In the genomic region with DNA sequence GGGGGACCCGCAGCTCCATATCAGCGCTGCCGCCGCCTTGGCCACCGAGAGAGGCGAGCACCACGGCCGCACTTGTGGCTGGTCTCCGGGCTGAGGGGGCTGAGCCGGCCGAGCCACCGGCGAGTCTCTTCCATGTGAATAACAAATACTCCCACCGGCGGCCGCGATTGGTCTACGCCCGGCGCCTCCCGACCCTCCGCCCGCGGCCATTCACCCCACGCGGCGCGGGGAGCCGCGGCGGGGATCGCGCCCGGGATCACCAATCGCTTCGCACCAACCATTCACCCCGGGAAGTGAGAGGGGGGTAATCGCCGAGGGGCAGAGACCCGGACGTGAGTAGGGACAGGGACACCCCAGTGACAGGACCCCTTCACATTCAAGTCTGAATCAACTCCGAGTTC, we compare ENCODE assay signal across 8 mouse cellular contexts. TPM values are rescaled to one million over a fixed set of nuclear protein-coding genes. Genes with fewer than 3 reads are reported as not detected.
DNase-seq lines count a peak whose midpoint lies in the region; ATAC-seq lines count a peak whose summit lies in the region.

Gene Grm8 (minus strand): TSS at position 178 of the 401 bp plus-strand sequence.

- H3K27me3 ChIP-seq in kidney, embryonic 14.5 days (ENCODE audit: control insufficient read depth, insufficient read depth, low read length), result peaks cover 42% of the 10 kb centered on the region
- peaks cover 17% of the 10 kb centered on the region for H3K27me3 ChIP-seq in forebrain, embryonic 11.5 days (ENCODE audit: control insufficient read depth, insufficient read depth, low read length)
- H3K27me3 ChIP-seq in hindbrain, embryonic 15.5 days, result 0 out of 2 replicates have a peak, but pooled peaks cover 4% of the 10 kb centered on the region
- H3K27me3 ChIP-seq in liver, embryonic 12.5 days (replicated peaks), result peaks cover 74% of the 10 kb centered on the region

- under 1% methylated on average over 42 of the region's 42 CpGs for WGBS in kidney, embryonic 14.5 days
- WGBS in forebrain, embryonic 11.5 days, result under 1% methylated on average over 42 of the region's 42 CpGs
- WGBS in hindbrain, embryonic 15.5 days, result under 1% methylated on average over 42 of the region's 42 CpGs
- 2% methylated on average over 42 of the region's 42 CpGs for WGBS in liver, embryonic 12.5 days (ENCODE audit: insufficient replicate concordance)

- peak; percentile 56 for ATAC-seq in kidney, embryonic 14.5 days (ENCODE audit: low FRiP score, low TSS enrichment)
- peak; percentile 69 for ATAC-seq in forebrain, embryonic 11.5 days (replicated peaks; ENCODE audit: low FRiP score)
- peak; percentile 61 for ATAC-seq in hindbrain, embryonic 15.5 days (ENCODE audit: low FRiP score, low read depth)
- no peak for ATAC-seq in liver, embryonic 12.5 days

- no peak for DNase-seq in kidney, adult 8-10 months
- DNase-seq in ZHBTc4 (ENCODE audit: low read depth, low spot score), result peak; percentile 61
- peak; percentile 78 for DNase-seq in forebrain, embryonic 11.5 days (ENCODE audit: low spot score)
- DNase-seq in retina, embryonic 14.5 days (ENCODE audit: low spot score), result peak; percentile 56
- DNase-seq in spleen, adult 12 weeks (ENCODE audit: low spot score), result no peak

- peak within 1 kb of the TSS; percentile 56 for H3K4me3 ChIP-seq in kidney, embryonic 14.5 days (ENCODE audit: low read length)
- peak within 1 kb of the TSS; percentile 52 for H3K4me3 ChIP-seq in forebrain, embryonic 11.5 days (ENCODE audit: low read depth, low read length)
- H3K4me3 ChIP-seq in hindbrain, embryonic 15.5 days, result peak within 1 kb of the TSS; percentile 55
- H3K4me3 ChIP-seq in liver, embryonic 12.5 days, result peak within 1 kb of the TSS; percentile 52

- H3K9me3 ChIP-seq in kidney, embryonic 14.5 days (ENCODE audit: control insufficient read depth, low read length), result no peaks in the 10 kb centered on the region
- no peaks in the 10 kb centered on the region for H3K9me3 ChIP-seq in forebrain, embryonic 11.5 days (ENCODE audit: control insufficient read depth, low read length)
- no peaks in the 10 kb centered on the region for H3K9me3 ChIP-seq in hindbrain, embryonic 15.5 days
- H3K9me3 ChIP-seq in liver, embryonic 12.5 days (replicated peaks), result no peaks in the 10 kb centered on the region

- H3K9ac ChIP-seq in kidney, embryonic 14.5 days (ENCODE audit: low read depth, low read length), result peak within 1 kb of the TSS; percentile 42
- H3K9ac ChIP-seq in forebrain, embryonic 11.5 days (ENCODE audit: low read length), result peak within 1 kb of the TSS; percentile 55
- H3K9ac ChIP-seq in hindbrain, embryonic 15.5 days, result peak within 1 kb of the TSS; percentile 49
- H3K9ac ChIP-seq in liver, embryonic 12.5 days, result peak within 1 kb of the TSS; percentile 24; the same call in 1 of the 2 replicates

- no peaks in the 10 kb centered on the region for H3K36me3 ChIP-seq in kidney, embryonic 14.5 days (ENCODE audit: control insufficient read depth, insufficient read depth, low read length)
- H3K36me3 ChIP-seq in forebrain, embryonic 11.5 days (ENCODE audit: control insufficient read depth, insufficient read depth, low read length), result no peaks in the 10 kb centered on the region
- H3K36me3 ChIP-seq in hindbrain, embryonic 15.5 days, result no peaks in the 10 kb centered on the region
- H3K36me3 ChIP-seq in liver, embryonic 12.5 days, result no peaks in the 10 kb centered on the region

- 0 out of 2 replicates have a peak, but pooled peaks cover 4% of the 10 kb centered on the region for H3K4me1 ChIP-seq in kidney, embryonic 14.5 days (ENCODE audit: control insufficient read depth, insufficient read depth, low read length)
- H3K4me1 ChIP-seq in forebrain, embryonic 11.5 days (replicated peaks; ENCODE audit: control insufficient read depth, insufficient read depth, low read length), result peaks cover 3% of the 10 kb centered on the region; the same call in 1 of the 2 replicates
- peaks cover 23% of the 10 kb centered on the region for H3K4me1 ChIP-seq in hindbrain, embryonic 15.5 days (replicated peaks)
- peaks cover 16% of the 10 kb centered on the region for H3K4me1 ChIP-seq in liver, embryonic 12.5 days

- no peak within 1 kb of the TSS for H3K27ac ChIP-seq in kidney, embryonic 14.5 days (ENCODE audit: low read depth, low read length)
- H3K27ac ChIP-seq in forebrain, embryonic 11.5 days (ENCODE audit: low read depth, low read length), result no peak within 1 kb of the TSS
- H3K27ac ChIP-seq in hindbrain, embryonic 15.5 days (replicated peaks), result peak within 1 kb of the TSS; percentile 65
- H3K27ac ChIP-seq in liver, embryonic 12.5 days, result no peak within 1 kb of the TSS

- H3K4me2 ChIP-seq in kidney, embryonic 14.5 days (replicated peaks; ENCODE audit: low read depth, low read length), result peak within 1 kb of the TSS; percentile 99
- peak within 1 kb of the TSS; percentile 96 for H3K4me2 ChIP-seq in forebrain, embryonic 11.5 days (ENCODE audit: low read depth, low read length, severe bottlenecking)
- peak within 1 kb of the TSS; percentile 94 for H3K4me2 ChIP-seq in hindbrain, embryonic 15.5 days
- H3K4me2 ChIP-seq in liver, embryonic 12.5 days, result peak within 1 kb of the TSS; percentile 81

RNA-seq across cellular contexts. Expression of gene Grm8, which starts in this region (rescaled TPM):
- 0.71 and 1.0 TPM in 2 replicates for polyA plus RNA-seq in kidney, embryonic 14.5 days (2014; fragmentation: Nextera tagmentation; extraction: Ambion mirVana)
- polyA plus RNA-seq in forebrain, embryonic 11.5 days (2014; fragmentation: Nextera tagmentation; extraction: Ambion mirVana), result 1.4 and 1.9 TPM in 2 replicates
- 11.3 and 12.4 TPM in 2 replicates for polyA plus RNA-seq in hindbrain, embryonic 15.5 days (2015; fragmentation: Nextera tagmentation; extraction: Ambion mirVana)
- 0.11 TPM in 1 of 2 replicates, not detected in the other for polyA plus RNA-seq in liver, embryonic 12.5 days (2016; fragmentation: Nextera tagmentation; extraction: Ambion mirVana)

Comparison
In these comparisons a context has a peak if more than half of its experiments do, and no peak if none do; other contexts are left out.
1. DNase-seq: peak in ZHBTc4 (single experiment), forebrain, embryonic 11.5 days (single experiment) and retina, embryonic 14.5 days (single experiment); none in kidney, adult 8-10 months (0 of 2) and spleen, adult 12 weeks (single experiment).
2. Peak in every context shown above with its lines, with median percentiles within 50 percentile points of each other: H3K4me2 ChIP-seq, H3K4me3 ChIP-seq and H3K9ac ChIP-seq.